Mouse (Mus musculus) v-Abl transformed pro-B cells (cell line): ENCODE data around the gene Rap1a.
"Not testable (repeated sequence)": the region's sequence is repeated elsewhere in the genome, so short reads cannot be mapped to it uniquely, and the experiment has no call there.

ENCODE experiments used
- in situ Hi-C, 2 experiments: fragments of 400-800 bp; cut with MboI; formaldehyde crosslinking; loops; one replicate each; pipeline ENCODE4 v1.15.1; 2025; ENCODE audit not compliant: unreplicated experiment in 2 of 2

The Rap1a gene

GRCm38 (mm10) chr3:105700786-105701185 is 100.3 kb downstream of the Rap1a start:
- in situ Hi-C loops, result not testable (repeated sequence)

- in situ Hi-C loops, result loop anchor here (25.0 kb wide), 2 partner anchors 1038 to 1063 kb away; no protein-coding TSS in a partner anchor
Observed at GRCm38 (mm10) chr3:105699241-105699933, 101.7 kb downstream of the Rap1a start.

GRCm38 (mm10) chr3:105698311-105698710 is 102.8 kb downstream of the Rap1a start:
- in situ Hi-C loops, result loop anchor here (25.0 kb wide), 2 partner anchors 1039 to 1064 kb away; no protein-coding TSS in a partner anchor

- in situ Hi-C loops, result loop anchor here (25.0 kb wide), 2 partner anchors 1040 to 1065 kb away; no protein-coding TSS in a partner anchor
Observed at GRCm38 (mm10) chr3:105697148-105697441, 104.0 kb downstream of the Rap1a start.

GRCm38 (mm10) chr3:105696387-105697147 is 104.6 kb downstream of the Rap1a start:
- in situ Hi-C loops, result loop anchor here (25.0 kb wide), 2 partner anchors 1041 to 1066 kb away; no protein-coding TSS in a partner anchor

GRCm38 (mm10) chr3:105695476-105696386 is 105.4 kb downstream of the Rap1a start:
- in situ Hi-C loops, result loop anchor here (25.0 kb wide), 2 partner anchors 1042 to 1067 kb away; no protein-coding TSS in a partner anchor

GRCm38 (mm10) chr3:105693327-105694080 is 107.6 kb downstream of the Rap1a start:
- in situ Hi-C loops, result loop anchor here (25.0 kb wide), 2 partner anchors 1044 to 1069 kb away; no protein-coding TSS in a partner anchor

- in situ Hi-C loops, result loop anchor here (5.0 to 25.0 kb wide), 7 partner anchors 34 to 1074 kb away; partner anchors contain the start of genes Capza1 (in 1 of the 2) and St7l (in 1 of the 2)
Observed at GRCm38 (mm10) chr3:105688536-105688935, 112.6 kb downstream of the Rap1a start.

- in situ Hi-C loops, result loop anchor here (5.0 to 25.0 kb wide), 7 partner anchors 35 to 1075 kb away; partner anchors contain the start of genes Capza1 (in 1 of the 2) and St7l (in 1 of the 2)
Observed at GRCm38 (mm10) chr3:105687324-105688060, 113.6 kb downstream of the Rap1a start, which contains the start of gene Ddx20. Ddx20 (minus strand) TSS chr3:105687574.

- in situ Hi-C loops, result loop anchor here (5.0 to 25.0 kb wide), 7 partner anchors 36 to 1076 kb away; partner anchors contain the start of genes Capza1 (in 1 of the 2) and St7l (in 1 of the 2)
Observed at GRCm38 (mm10) chr3:105686394-105687323, 114.5 kb downstream of the Rap1a start.

- in situ Hi-C loops, result loop anchor here (10.0 to 25.0 kb wide), 4 partner anchors 94 to 1082 kb away; partner anchors contain the start of genes Capza1 (in 1 of the 2) and St7l (in 1 of the 2)
Observed at GRCm38 (mm10) chr3:105680346-105680745, 120.8 kb downstream of the Rap1a start.
